Mouse (Mus musculus): Measurements from ENCODE around the gene Rnf141.

- TF ChIP-seq CTCF (IDR thresholded peaks at IDR 0.05; ENCODE audit: extremely low read depth, insufficient read depth, insufficient read length, insufficient replicate concordance) (no peak), POLR2A (IDR thresholded peaks at IDR 0.05; ENCODE audit: low read depth, low read length) (no peak)
Measured at GRCm38 (mm10) chr7:110811529-110811928, 32.7 kb downstream of the Rnf141 start.
